Mouse (Mus musculus): Measurements from ENCODE around the gene Ssbp1. TPM values are rescaled to one million over a fixed set of nuclear protein-coding genes. Genes with fewer than 3 reads are reported as not detected.

The Ssbp1 gene
- polyA plus RNA-seq, 1 experiment from 2014 or later, result 226 TPM

DNA sequence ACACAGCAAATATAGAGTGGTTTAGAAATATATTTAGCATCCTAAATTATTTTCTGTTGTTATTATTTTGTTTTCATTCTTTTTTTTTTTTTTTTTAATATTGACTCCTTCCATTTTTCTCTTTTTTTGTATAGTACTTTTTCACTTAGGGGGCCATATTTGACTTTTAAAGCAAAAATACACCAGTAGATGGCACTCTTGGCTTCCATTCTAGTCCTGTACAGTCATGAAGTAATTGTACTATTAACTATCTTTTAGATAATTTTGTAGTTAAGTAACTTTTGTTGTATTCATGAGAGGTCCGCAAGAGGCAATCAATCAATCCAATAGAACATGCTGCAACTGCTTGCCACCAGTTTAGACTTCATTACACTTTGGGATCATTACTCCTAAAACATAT, 8.6 kb downstream of the Ssbp1 start:
- WGBS, result 95% methylated on average over 1 of the region's 1 CpGs
- DNase-seq (ENCODE audit: low spot score), result no peak
- H3K36me3 ChIP-seq (replicated peaks), result peaks cover 87% of the 10 kb centered on the region

DNA sequence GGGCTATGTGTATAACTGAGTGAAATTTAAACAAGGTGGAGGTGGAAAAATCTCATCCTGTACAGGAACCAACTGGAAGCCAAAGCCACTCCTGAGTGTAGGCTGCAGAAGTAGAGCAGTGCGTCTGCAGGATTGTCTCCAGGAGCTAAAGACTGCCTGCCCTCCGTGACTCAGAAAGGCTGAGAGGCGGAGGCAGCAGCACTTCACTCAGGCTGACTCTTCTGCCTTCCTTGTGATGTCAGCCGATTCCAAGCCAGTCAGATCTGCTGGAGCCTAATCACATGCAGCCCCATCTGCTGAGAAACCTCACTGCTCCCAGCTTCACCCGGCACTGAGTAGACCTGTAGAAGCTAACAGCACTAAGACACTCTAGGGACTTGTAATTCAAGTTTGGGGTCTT, 11.2 kb downstream of the Ssbp1 start:
- Histone ChIP-seq H3K9me3 (no peaks in the 10 kb centered on the region), H3K36me3 (replicated peaks) (peaks cover 78% of the 10 kb centered on the region), H3K27ac (replicated peaks) (no peak overlapping the region), H3K27me3 (replicated peaks; ENCODE audit: low read depth, poor library complexity, severe bottlenecking) (no peaks in the 10 kb centered on the region), H3K4me1 (no peaks in the 10 kb centered on the region), H3K4me3 (no peak overlapping the region)
- no peak for DNase-seq (ENCODE audit: low spot score)
- WGBS, result 90% methylated on average over 5 of the region's 5 CpGs

More for the DNA sequence above, 8.6 kb downstream of the Ssbp1 start:
- H3K27ac ChIP-seq (replicated peaks), result no peak overlapping the region
- H3K4me3 ChIP-seq, result no peak overlapping the region
- H3K9me3 ChIP-seq, result no peaks in the 10 kb centered on the region
- H3K27me3 ChIP-seq (replicated peaks; ENCODE audit: low read depth, poor library complexity, severe bottlenecking), result no peaks in the 10 kb centered on the region
- no peaks in the 10 kb centered on the region for H3K4me1 ChIP-seq

DNA sequence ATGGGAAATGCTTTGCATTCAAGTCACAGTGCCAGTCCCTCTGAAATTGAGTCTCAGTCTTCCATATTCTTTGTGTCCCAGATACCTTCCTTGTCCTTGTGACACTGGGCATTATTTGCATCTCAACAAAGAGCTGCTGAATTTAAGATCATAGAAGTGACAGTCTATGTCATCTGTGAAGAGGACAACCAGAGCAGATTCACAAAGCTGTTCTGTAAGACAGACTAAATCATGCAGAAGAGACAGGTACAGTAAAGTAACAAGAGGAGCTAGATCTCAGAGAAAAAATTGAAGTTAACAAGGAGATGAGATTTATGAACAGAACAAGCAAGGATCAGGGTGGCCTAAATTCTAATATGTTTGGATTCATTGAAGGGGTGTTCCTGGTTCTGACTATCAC, 19.8 kb downstream of the Ssbp1 start, which contains the start of gene Tas2r137:
TSS of gene Tas2r137 (plus strand) at position 301 of the 400 bp plus-strand sequence.
- peaks cover 4% of the 10 kb centered on the region; the same call in 1 of the 2 replicates for H3K36me3 ChIP-seq (replicated peaks)
- H3K9me3 ChIP-seq, result no peaks in the 10 kb centered on the region
- no peaks in the 10 kb centered on the region for H3K27me3 ChIP-seq (replicated peaks; ENCODE audit: low read depth, poor library complexity, severe bottlenecking)
- no peak within 1 kb of the TSS for H3K27ac ChIP-seq (replicated peaks)
- H3K4me3 ChIP-seq, result no peak within 1 kb of the TSS
- H3K4me1 ChIP-seq, result no peaks in the 10 kb centered on the region
- no peak for DNase-seq (ENCODE audit: low spot score)

DNA sequence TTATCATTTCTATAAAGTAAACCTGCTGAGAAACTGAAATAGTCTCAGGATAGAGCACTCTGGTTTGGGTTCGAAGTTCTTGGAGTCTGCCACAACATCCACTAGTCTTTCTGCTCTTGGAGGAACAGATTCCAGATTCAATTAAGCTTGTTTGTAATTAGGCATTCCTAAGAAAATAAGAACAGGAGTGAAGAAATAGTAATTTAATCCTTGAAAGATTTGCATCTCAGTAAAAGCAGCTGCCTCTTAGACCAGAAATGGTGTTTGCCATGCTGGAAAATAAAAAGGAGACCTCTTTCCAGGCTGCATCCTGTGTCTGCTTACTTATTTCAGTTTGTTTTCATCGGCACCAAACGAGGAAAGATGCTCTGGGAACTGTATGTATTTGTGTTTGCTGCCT, 22.1 kb downstream of the Ssbp1 start, which contains the start of gene Tas2r108:
TSS of gene Tas2r108 (plus strand) at position 301 of the 400 bp plus-strand sequence.
- Histone ChIP-seq H3K27me3 (replicated peaks; ENCODE audit: low read depth, poor library complexity, severe bottlenecking) (no peaks in the 10 kb centered on the region), H3K4me3 (no peak within 1 kb of the TSS), H3K4me1 (no peaks in the 10 kb centered on the region), H3K36me3 (replicated peaks) (no peaks in the 10 kb centered on the region), H3K9me3 (no peaks in the 10 kb centered on the region), H3K27ac (replicated peaks) (no peak within 1 kb of the TSS)
- no peak for DNase-seq (ENCODE audit: low spot score)
- WGBS, result 90% methylated on average over 3 of the region's 3 CpGs

DNA sequence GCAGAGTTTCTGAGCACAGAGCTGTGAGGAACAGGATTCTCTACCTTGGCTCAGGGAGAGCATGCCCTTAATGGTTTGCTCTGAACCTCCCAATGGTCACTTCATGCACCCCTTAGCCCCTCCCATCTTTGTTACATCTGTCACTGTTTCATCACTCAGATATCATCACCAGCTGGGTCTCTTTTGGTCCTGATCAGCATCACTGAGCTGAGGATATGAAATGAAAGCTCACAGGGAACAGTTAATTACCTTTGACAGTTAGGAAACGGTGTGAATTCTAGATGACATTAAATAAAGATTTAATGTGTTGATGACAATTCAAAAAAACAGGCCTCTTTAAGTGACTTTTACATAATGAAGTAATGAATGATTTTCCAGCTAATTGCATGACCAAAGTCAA, 48.3 kb downstream of the Ssbp1 start, which contains the start of gene Prss37:
TSS of gene Prss37 (minus strand) at position 101 of the 400 bp plus-strand sequence.
- Histone ChIP-seq H3K27ac (replicated peaks) (no peak within 1 kb of the TSS), H3K4me1 (no peaks in the 10 kb centered on the region), H3K36me3 (replicated peaks) (no peaks in the 10 kb centered on the region), H3K9me3 (no peaks in the 10 kb centered on the region), H3K27me3 (replicated peaks; ENCODE audit: low read depth, poor library complexity, severe bottlenecking) (no peaks in the 10 kb centered on the region), H3K4me3 (no peak within 1 kb of the TSS)
- WGBS, result 83% methylated on average over 1 of the region's 1 CpGs
- DNase-seq (ENCODE audit: low spot score), result no peak

Other genes with a start within 250 kb of the Ssbp1 start
- 50.6 and 53.3 TPM in 2 replicates for gene Agk, start 146.2 kb upstream of the Ssbp1 start, polyA plus RNA-seq (2016; fragmentation: Nextera tagmentation; extraction: Ambion mirVana)
- gene E330009J07Rik, start 35.2 kb upstream of the Ssbp1 start, polyA plus RNA-seq (2016; fragmentation: Nextera tagmentation; extraction: Ambion mirVana), result 11.2 and 15.1 TPM in 2 replicates
- gene Wee2, start 32.3 kb upstream of the Ssbp1 start, polyA plus RNA-seq (2016; fragmentation: Nextera tagmentation; extraction: Ambion mirVana), result not detected in 2 replicates
- 0.27 TPM in 1 of 2 replicates, not detected in the other for gene Tas2r137, start 19.9 kb downstream of the Ssbp1 start, polyA plus RNA-seq (2016; fragmentation: Nextera tagmentation; extraction: Ambion mirVana)
- 0.15 TPM in 1 of 2 replicates, not detected in the other for gene Tas2r108, start 22.2 kb downstream of the Ssbp1 start, polyA plus RNA-seq (2016; fragmentation: Nextera tagmentation; extraction: Ambion mirVana)
- not detected in 2 replicates for gene Prss37, start 48.2 kb downstream of the Ssbp1 start, polyA plus RNA-seq (2016; fragmentation: Nextera tagmentation; extraction: Ambion mirVana)
- 0.09 and 0.16 TPM in 2 replicates for gene Olfr461, start 83.7 kb downstream of the Ssbp1 start, polyA plus RNA-seq (2016; fragmentation: Nextera tagmentation; extraction: Ambion mirVana)
- gene Olfr460, start 98.1 kb downstream of the Ssbp1 start, polyA plus RNA-seq (2016; fragmentation: Nextera tagmentation; extraction: Ambion mirVana), result not detected in 2 replicates
- gene Clec5a, start 114.5 kb downstream of the Ssbp1 start, polyA plus RNA-seq (2016; fragmentation: Nextera tagmentation; extraction: Ambion mirVana), result 0.37 and 0.44 TPM in 2 replicates
- not detected in 2 replicates for gene Tas2r138, start 142.0 kb downstream of the Ssbp1 start, polyA plus RNA-seq (2016; fragmentation: Nextera tagmentation; extraction: Ambion mirVana)
- 0.04 TPM in 1 of 2 replicates, not detected in the other for gene Mgam, start 157.5 kb downstream of the Ssbp1 start, polyA plus RNA-seq (2016; fragmentation: Nextera tagmentation; extraction: Ambion mirVana)